In the genomic region with DNA sequence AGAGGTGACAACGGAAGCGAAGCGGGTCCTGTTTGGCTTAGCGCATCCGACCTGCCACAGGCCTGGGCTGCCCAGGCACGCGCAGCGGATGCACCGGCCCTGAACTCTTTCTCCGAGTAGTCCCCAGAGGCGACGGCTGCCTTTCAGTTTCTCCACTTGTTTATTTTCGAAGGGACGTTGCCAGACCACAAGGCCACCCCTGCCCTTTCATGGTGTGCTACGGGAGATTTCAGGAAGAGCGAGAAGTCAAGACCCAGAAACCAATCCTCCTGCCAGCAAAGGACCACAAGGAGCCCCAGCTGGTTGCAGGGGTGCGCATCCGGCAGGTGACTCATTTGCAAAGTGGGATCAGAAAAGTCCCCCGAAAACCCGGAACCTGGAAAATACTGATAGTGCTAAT, we compare ENCODE assay signal across 8 mouse cellular contexts. TPM values are rescaled to one million over a fixed set of nuclear protein-coding genes. Genes with fewer than 3 reads are reported as not detected.
DNase-seq lines count a peak whose midpoint lies in the region; ATAC-seq and TF ChIP-seq lines count a peak whose summit lies in the region.

No protein-coding gene starts in this region.

- no peak overlapping the region for H3K27ac ChIP-seq in forebrain, embryonic 14.5 days (ENCODE audit: low read depth, low read length)
- H3K27ac ChIP-seq in forebrain, embryonic 15.5 days (replicated peaks): no peak overlapping the region
- H3K27ac ChIP-seq in intestine, embryonic 14.5 days (ENCODE audit: low read depth): no peak overlapping the region
- H3K27ac ChIP-seq in cerebellum, adult 2 months (ENCODE audit: insufficient read depth, low read length): no peak overlapping the region

- no peaks in the 10 kb centered on the region for H3K36me3 ChIP-seq in forebrain, embryonic 14.5 days (ENCODE audit: control insufficient read depth, insufficient read depth, low read length)
- H3K36me3 ChIP-seq in forebrain, embryonic 15.5 days: no peaks in the 10 kb centered on the region
- H3K36me3 ChIP-seq in intestine, embryonic 14.5 days (ENCODE audit: control insufficient read depth, insufficient read depth, low read length): no peaks in the 10 kb centered on the region

- no peak for DNase-seq in forebrain, embryonic 14.5 days (ENCODE audit: low spot score)
- peak; percentile 67 for DNase-seq in adrenal gland, postnatal 10 days
- no peak for DNase-seq in intestine, embryonic 14.5 days (ENCODE audit: low spot score)
- DNase-seq in lung, postnatal 14 days: peak; percentile 55
- no peak for DNase-seq in frontal cortex, postnatal 14 days (ENCODE audit: low spot score in 2 of 2)
- no peak for DNase-seq in cerebellum, adult 2 months
- no peak for DNase-seq in gastrocnemius, postnatal 36 days

- intact Hi-C loops in gastrocnemius, postnatal 36 days (cut with DNase I): no loop called here

- H3K27me3 ChIP-seq in forebrain, embryonic 14.5 days (replicated peaks; ENCODE audit: control insufficient read depth, insufficient read depth, low read length): no peaks in the 10 kb centered on the region
- no peaks in the 10 kb centered on the region for H3K27me3 ChIP-seq in forebrain, embryonic 15.5 days
- no peaks in the 10 kb centered on the region for H3K27me3 ChIP-seq in intestine, embryonic 14.5 days (replicated peaks; ENCODE audit: control insufficient read depth, insufficient read depth, low read length)
- H3K27me3 ChIP-seq in cerebellum, adult 2 months (ENCODE audit: control insufficient read depth, insufficient read depth, low read length): no peaks in the 10 kb centered on the region; the same call in 1 of the 2 replicates

- TF ChIP-seq POLR2A in cerebellum, adult 2 months (IDR thresholded peaks at IDR 0.05; ENCODE audit: borderline replicate concordance, insufficient read depth, low read length): no peak

- TF ChIP-seq CTCF in cerebellum, adult 2 months (IDR thresholded peaks at IDR 0.05; ENCODE audit: borderline replicate concordance, insufficient read depth, low read depth, low read length): no peak

- H3K9ac ChIP-seq in forebrain, embryonic 14.5 days (ENCODE audit: low read length): peak overlapping the region; percentile 21; the same call in 1 of the 2 replicates
- H3K9ac ChIP-seq in forebrain, embryonic 15.5 days (replicated peaks): no peak overlapping the region
- H3K9ac ChIP-seq in intestine, embryonic 14.5 days (ENCODE audit: low read length): no peak overlapping the region

- ATAC-seq in forebrain, embryonic 14.5 days: no peak
- ATAC-seq in forebrain, embryonic 15.5 days (replicated peaks): no peak
- no peak for ATAC-seq in intestine, embryonic 14.5 days (replicated peaks; ENCODE audit: low FRiP score, low TSS enrichment, low read depth)

- H3K4me3 ChIP-seq in forebrain, embryonic 14.5 days (ENCODE audit: low read depth, low read length): no peak overlapping the region
- no peak overlapping the region for H3K4me3 ChIP-seq in forebrain, embryonic 15.5 days
- no peak overlapping the region for H3K4me3 ChIP-seq in intestine, embryonic 14.5 days (ENCODE audit: low read depth, low read length)
- H3K4me3 ChIP-seq in cerebellum, adult 2 months (replicated peaks; ENCODE audit: insufficient read depth, low read depth, low read length): no peak overlapping the region

- no peaks in the 10 kb centered on the region for H3K4me1 ChIP-seq in forebrain, embryonic 14.5 days (ENCODE audit: control insufficient read depth, insufficient read depth, low read length)
- H3K4me1 ChIP-seq in forebrain, embryonic 15.5 days: no peaks in the 10 kb centered on the region
- peaks cover 20% of the 10 kb centered on the region for H3K4me1 ChIP-seq in intestine, embryonic 14.5 days (replicated peaks; ENCODE audit: control insufficient read depth, insufficient read depth, low read length)
- 0 out of 2 replicates have a peak, but pooled peaks cover 3% of the 10 kb centered on the region for H3K4me1 ChIP-seq in cerebellum, adult 2 months (ENCODE audit: control insufficient read depth, insufficient read depth, low read length)

- 52% methylated on average over 20 of the region's 20 CpGs for WGBS in forebrain, embryonic 14.5 days
- 43% methylated on average over 20 of the region's 20 CpGs for WGBS in forebrain, embryonic 15.5 days
- 20% methylated on average over 20 of the region's 20 CpGs for WGBS in intestine, embryonic 14.5 days
- WGBS in cerebellum, adult 2 months: 55% methylated on average over 20 of the region's 20 CpGs

- H3K9me3 ChIP-seq in forebrain, embryonic 14.5 days (replicated peaks; ENCODE audit: control insufficient read depth, low read length): no peaks in the 10 kb centered on the region
- H3K9me3 ChIP-seq in forebrain, embryonic 15.5 days: no peaks in the 10 kb centered on the region
- 0 out of 2 replicates have a peak, but pooled peaks cover 3% of the 10 kb centered on the region for H3K9me3 ChIP-seq in intestine, embryonic 14.5 days (ENCODE audit: control insufficient read depth, low read length)

- H3K4me2 ChIP-seq in forebrain, embryonic 14.5 days (ENCODE audit: low read length): no peak overlapping the region
- no peak overlapping the region for H3K4me2 ChIP-seq in forebrain, embryonic 15.5 days (replicated peaks)
- H3K4me2 ChIP-seq in intestine, embryonic 14.5 days (ENCODE audit: low read length): 0 out of 2 replicates have a peak overlapping the region, but pooled peaks have one; percentile 9

RNA-seq across cellular contexts. Expression of gene Mlxip, which starts 12.6 kb away (rescaled TPM):
- 11.5 and 15.2 TPM in 2 replicates for polyA plus RNA-seq in forebrain, embryonic 14.5 days (2014; fragmentation: Nextera tagmentation; extraction: Ambion mirVana)
- 16.9 and 17.0 TPM in 2 replicates for polyA plus RNA-seq in forebrain, embryonic 15.5 days (2015; fragmentation: Nextera tagmentation; extraction: Ambion mirVana)
- 10 to 100 TPM; 24.4 to 27.8 TPM for total RNA-seq in adrenal gland, postnatal 10 days (2021)
- 26.5 and 29.1 TPM in 2 replicates for polyA plus RNA-seq in intestine, embryonic 14.5 days (2014; fragmentation: Nextera tagmentation; extraction: Ambion mirVana)
- 21.7 and 24.2 TPM in 2 replicates for polyA plus RNA-seq in cerebellum, adult 2 months (2012; rRNA removed)
- 10 to 100 TPM; 49.7 to 50.7 TPM for total RNA-seq in gastrocnemius, postnatal 36 days (2021)

RNA-seq across cellular contexts. Expression of gene Bcl7a, which starts 38.3 kb away (rescaled TPM):
- 71.6 and 78.2 TPM in 2 replicates for polyA plus RNA-seq in forebrain, embryonic 14.5 days (2014; fragmentation: Nextera tagmentation; extraction: Ambion mirVana)
- polyA plus RNA-seq in forebrain, embryonic 15.5 days (2015; fragmentation: Nextera tagmentation; extraction: Ambion mirVana): 80.6 and 89.3 TPM in 2 replicates
- 10 to 100 TPM; 14.1 to 20.6 TPM for total RNA-seq in adrenal gland, postnatal 10 days (2021)
- 21.1 and 24.0 TPM in 2 replicates for polyA plus RNA-seq in intestine, embryonic 14.5 days (2014; fragmentation: Nextera tagmentation; extraction: Ambion mirVana)
- polyA plus RNA-seq in cerebellum, adult 2 months (2012; rRNA removed): 28.9 and 29.4 TPM in 2 replicates
- total RNA-seq in gastrocnemius, postnatal 36 days (2021): 10 to 100 TPM in 1 of 2 experiments, 1 to 10 TPM in 1; 6.6 to 10.7 TPM

Comparison
In these comparisons a context has a peak if more than half of its experiments do, and no peak if none do; other contexts are left out.
1. DNase-seq: peak in adrenal gland, postnatal 10 days (single experiment) and lung, postnatal 14 days (single experiment); none in forebrain, embryonic 14.5 days (single experiment), intestine, embryonic 14.5 days (single experiment), frontal cortex, postnatal 14 days (0 of 2), cerebellum, adult 2 months (0 of 2) and gastrocnemius, postnatal 36 days (0 of 2).